Mouse (Mus musculus): Measurements from ENCODE around the gene 6720489N17Rik. TPM values are rescaled to one million over a fixed set of nuclear protein-coding genes. Genes with fewer than 3 reads are reported as not detected.
"Not testable (repeated sequence)": the region's sequence is repeated elsewhere in the genome, so short reads cannot be mapped to it uniquely, and the experiment has no call there.

6720489N17Rik gene
- polyA plus RNA-seq (2015; fragmentation: Nextera tagmentation; extraction: Ambion mirVana) = 7.2 and 10.0 TPM in 2 replicates

- H3K36me3 ChIP-seq (ENCODE audit: control insufficient read depth, insufficient read depth, low read length); H3K27ac ChIP-seq (ENCODE audit: low read depth, low read length); H3K4me1 ChIP-seq (ENCODE audit: control insufficient read depth, insufficient read depth, low read depth, low read length); H3K9me3 ChIP-seq (ENCODE audit: control insufficient read depth, low read length); H3K27me3 ChIP-seq (replicated peaks; ENCODE audit: control insufficient read depth, insufficient read depth, low read length): not testable (repeated sequence)
- Histone ChIP-seq H3K4me3 (ENCODE audit: low read length) (peak within 1 kb of the TSS; percentile 43), H3K4me2 (ENCODE audit: low read length) (peak within 1 kb of the TSS; percentile 51), H3K9ac (ENCODE audit: low read depth, low read length) (peak within 1 kb of the TSS; percentile 57)
- WGBS = 2% methylated on average over 15 of the region's 15 CpGs
- peak; percentile 100 for ATAC-seq
Observed at GRCm38 (mm10) chr13:62623577-62624276, at the start of gene 6720489N17Rik. 6720489N17Rik (minus strand) TSS chr13:62624182.

DNA sequence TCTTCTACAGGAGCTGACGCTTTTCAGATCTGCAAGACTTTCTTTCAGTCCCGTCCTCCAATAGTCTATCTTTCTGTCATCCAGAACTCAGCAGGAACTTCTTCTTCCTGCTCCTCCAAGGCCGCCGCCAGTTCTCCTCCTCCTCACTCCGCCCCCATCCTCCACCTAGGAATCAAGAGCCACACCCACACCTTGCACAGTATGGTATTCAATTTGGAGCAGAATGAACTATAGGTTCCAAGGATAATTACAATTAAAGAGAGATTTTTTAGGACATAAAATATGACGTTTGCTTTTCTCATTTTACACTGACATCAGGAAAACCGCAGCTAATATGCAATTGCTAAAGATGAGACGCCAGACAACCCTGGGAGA is 29.4 kb upstream of the 6720489N17Rik start:
- peak overlapping the region; percentile 52 for H3K4me3 ChIP-seq (ENCODE audit: low read length)
- H3K4me1 ChIP-seq (ENCODE audit: control insufficient read depth, insufficient read depth, low read depth, low read length) = no peaks in the 10 kb centered on the region
- ATAC-seq = peak; percentile 95
- H3K9me3 ChIP-seq (ENCODE audit: control insufficient read depth, low read length) = peaks cover 4% of the 10 kb centered on the region
- 18% methylated on average over 8 of the region's 8 CpGs for WGBS
- H3K36me3 ChIP-seq (ENCODE audit: control insufficient read depth, insufficient read depth, low read length) = no peaks in the 10 kb centered on the region
- H3K27ac ChIP-seq (ENCODE audit: low read depth, low read length) = peak overlapping the region; percentile 59; the same call in 1 of the 2 replicates
- peak overlapping the region; percentile 66 for H3K9ac ChIP-seq (ENCODE audit: low read depth, low read length)
- no peaks in the 10 kb centered on the region for H3K27me3 ChIP-seq (replicated peaks; ENCODE audit: control insufficient read depth, insufficient read depth, low read length)
- H3K4me2 ChIP-seq (ENCODE audit: low read length) = peak overlapping the region; percentile 60

- ATAC-seq = peak; percentile 100
- not testable (repeated sequence) for H3K9me3 ChIP-seq (ENCODE audit: control insufficient read depth, low read length); H3K27me3 ChIP-seq (replicated peaks; ENCODE audit: control insufficient read depth, insufficient read depth, low read length); H3K36me3 ChIP-seq (ENCODE audit: control insufficient read depth, insufficient read depth, low read length); H3K4me1 ChIP-seq (ENCODE audit: control insufficient read depth, insufficient read depth, low read depth, low read length)
- Histone ChIP-seq H3K27ac (ENCODE audit: low read depth, low read length) (peak overlapping the region; percentile 59; the same call in 1 of the 2 replicates), H3K9ac (ENCODE audit: low read depth, low read length) (peak overlapping the region; percentile 66), H3K4me2 (ENCODE audit: low read length) (peak overlapping the region; percentile 60), H3K4me3 (ENCODE audit: low read length) (peak overlapping the region; percentile 52)
- 3% methylated on average over 16 of the region's 16 CpGs for WGBS
Observed at GRCm38 (mm10) chr13:62652681-62653368, 28.8 kb upstream of the 6720489N17Rik start.

DNA sequence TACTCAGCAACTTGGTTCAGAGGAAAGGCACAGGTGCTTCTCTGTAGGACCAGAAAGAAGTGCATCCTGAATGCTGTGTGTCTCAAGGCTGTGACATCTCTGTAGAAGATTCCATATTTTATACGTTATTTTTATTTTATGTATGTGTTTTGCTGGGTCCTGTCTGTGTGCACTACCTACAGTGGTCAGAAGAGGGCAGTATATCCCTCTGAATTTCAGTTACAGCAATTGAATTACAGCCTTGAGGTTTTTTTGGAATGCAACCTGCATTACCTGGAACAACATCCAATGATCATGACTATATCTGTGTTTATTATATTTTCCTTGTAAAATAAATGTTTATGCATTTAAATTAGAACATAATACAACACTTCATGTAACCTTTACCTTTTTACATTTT is 3.1 kb upstream of the 6720489N17Rik start:
- not testable (repeated sequence) for H3K27ac ChIP-seq (ENCODE audit: low read depth, low read length); H3K27me3 ChIP-seq (replicated peaks; ENCODE audit: control insufficient read depth, insufficient read depth, low read length); H3K9ac ChIP-seq (ENCODE audit: low read depth, low read length); H3K4me2 ChIP-seq (ENCODE audit: low read length); ATAC-seq; H3K4me1 ChIP-seq (ENCODE audit: control insufficient read depth, insufficient read depth, low read depth, low read length); H3K9me3 ChIP-seq (ENCODE audit: control insufficient read depth, low read length); H3K36me3 ChIP-seq (ENCODE audit: control insufficient read depth, insufficient read depth, low read length); H3K4me3 ChIP-seq (ENCODE audit: low read length)
- WGBS = 21% methylated on average over 1 of the region's 1 CpGs

DNA sequence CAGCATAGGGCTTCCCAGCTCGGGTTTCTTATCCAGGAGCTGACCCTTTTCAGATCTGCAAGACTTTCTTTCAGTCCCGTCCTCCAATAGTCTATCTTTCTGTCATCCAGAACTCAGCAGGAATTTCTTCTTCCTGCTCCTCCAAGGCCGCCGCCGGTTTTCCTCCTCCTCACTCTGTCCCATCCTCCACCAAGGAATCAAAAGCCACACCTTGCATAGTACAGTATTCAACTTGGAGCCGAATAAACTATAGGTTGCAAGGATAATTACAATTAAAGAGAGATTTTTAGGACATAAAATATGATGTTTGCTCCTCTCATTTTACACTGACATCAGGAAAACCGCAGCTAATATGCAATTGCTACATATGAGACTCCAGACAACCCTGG is 289 bp upstream of the 6720489N17Rik start:
- peak overlapping the region; percentile 51 for H3K4me2 ChIP-seq (ENCODE audit: low read length)
- peak overlapping the region; percentile 43 for H3K4me3 ChIP-seq (ENCODE audit: low read length)
- H3K36me3 ChIP-seq (ENCODE audit: control insufficient read depth, insufficient read depth, low read length); H3K27ac ChIP-seq (ENCODE audit: low read depth, low read length); H3K4me1 ChIP-seq (ENCODE audit: control insufficient read depth, insufficient read depth, low read depth, low read length); H3K9me3 ChIP-seq (ENCODE audit: control insufficient read depth, low read length); H3K27me3 ChIP-seq (replicated peaks; ENCODE audit: control insufficient read depth, insufficient read depth, low read length): not testable (repeated sequence)
- H3K9ac ChIP-seq (ENCODE audit: low read depth, low read length) = peak overlapping the region; percentile 57
- peak; percentile 94 for ATAC-seq
- WGBS = 9% methylated on average over 7 of the region's 7 CpGs

DNA sequence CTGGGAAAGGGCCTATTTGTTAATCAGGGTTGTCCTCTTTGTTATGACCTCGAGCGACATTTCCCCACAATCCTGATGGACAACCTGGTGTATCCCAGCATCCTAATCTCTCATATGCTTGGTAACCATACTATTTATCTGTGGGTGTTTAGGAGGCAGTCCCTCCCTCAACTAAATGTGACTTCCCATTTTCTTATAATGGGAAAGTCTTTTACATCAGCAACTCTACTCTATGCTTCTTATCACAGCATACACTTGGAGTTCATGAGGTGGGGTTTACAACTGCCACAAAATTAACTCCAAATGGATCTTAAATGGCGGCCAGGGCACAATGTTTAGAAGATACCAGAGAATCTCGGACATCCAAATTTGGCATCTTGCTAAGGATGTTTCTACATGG is 6.5 kb downstream of the 6720489N17Rik start:
- H3K9ac ChIP-seq (ENCODE audit: low read depth, low read length); H3K4me1 ChIP-seq (ENCODE audit: control insufficient read depth, insufficient read depth, low read depth, low read length); H3K27ac ChIP-seq (ENCODE audit: low read depth, low read length); H3K27me3 ChIP-seq (replicated peaks; ENCODE audit: control insufficient read depth, insufficient read depth, low read length); H3K36me3 ChIP-seq (ENCODE audit: control insufficient read depth, insufficient read depth, low read length); H3K4me3 ChIP-seq (ENCODE audit: low read length); ATAC-seq; H3K9me3 ChIP-seq (ENCODE audit: control insufficient read depth, low read length); H3K4me2 ChIP-seq (ENCODE audit: low read length): not testable (repeated sequence)
- WGBS = 96% methylated on average over 4 of the region's 4 CpGs

GRCm38 (mm10) chr13:62571099-62571498 is 52.9 kb downstream of the 6720489N17Rik start, which contains the start of gene Zfp934:
Zfp934 (minus strand) TSS chr13:62571199.
- ATAC-seq; H3K27me3 ChIP-seq (replicated peaks; ENCODE audit: control insufficient read depth, insufficient read depth, low read length); H3K4me3 ChIP-seq (ENCODE audit: low read length); H3K27ac ChIP-seq (ENCODE audit: low read depth, low read length); H3K4me1 ChIP-seq (ENCODE audit: control insufficient read depth, insufficient read depth, low read depth, low read length); H3K9me3 ChIP-seq (ENCODE audit: control insufficient read depth, low read length); H3K4me2 ChIP-seq (ENCODE audit: low read length); H3K9ac ChIP-seq (ENCODE audit: low read depth, low read length); H3K36me3 ChIP-seq (ENCODE audit: control insufficient read depth, insufficient read depth, low read length): not testable (repeated sequence)
- WGBS = 91% methylated on average over 2 of the region's 6 CpGs

- H3K9ac ChIP-seq (ENCODE audit: low read depth, low read length); H3K4me1 ChIP-seq (ENCODE audit: control insufficient read depth, insufficient read depth, low read depth, low read length); H3K4me2 ChIP-seq (ENCODE audit: low read length); H3K4me3 ChIP-seq (ENCODE audit: low read length); ATAC-seq; H3K36me3 ChIP-seq (ENCODE audit: control insufficient read depth, insufficient read depth, low read length); H3K27me3 ChIP-seq (replicated peaks; ENCODE audit: control insufficient read depth, insufficient read depth, low read length); H3K9me3 ChIP-seq (ENCODE audit: control insufficient read depth, low read length); H3K27ac ChIP-seq (ENCODE audit: low read depth, low read length): not testable (repeated sequence)
- WGBS = 36% methylated on average over 1 of the region's 1 CpGs
Observed at GRCm38 (mm10) chr13:62561696-62562095, 62.3 kb downstream of the 6720489N17Rik start.

GRCm38 (mm10) chr13:62558189-62559110 is 65.5 kb downstream of the 6720489N17Rik start, which contains the start of gene Zfp935:
Zfp935 (minus strand) TSS chr13:62558511.
- peak within 1 kb of the TSS; percentile 56 for H3K9ac ChIP-seq (ENCODE audit: low read depth, low read length)
- H3K4me3 ChIP-seq (ENCODE audit: low read length) = peak within 1 kb of the TSS; percentile 43
- H3K4me1 ChIP-seq (ENCODE audit: control insufficient read depth, insufficient read depth, low read depth, low read length); H3K27ac ChIP-seq (ENCODE audit: low read depth, low read length); H3K9me3 ChIP-seq (ENCODE audit: control insufficient read depth, low read length); H3K27me3 ChIP-seq (replicated peaks; ENCODE audit: control insufficient read depth, insufficient read depth, low read length); H3K36me3 ChIP-seq (ENCODE audit: control insufficient read depth, insufficient read depth, low read length): not testable (repeated sequence)
- WGBS = 2% methylated on average over 25 of the region's 27 CpGs
- ATAC-seq = peak; percentile 76
- peak within 1 kb of the TSS; percentile 49 for H3K4me2 ChIP-seq (ENCODE audit: low read length)
